Comparison of ENCODE assay signal across 8 mouse cellular contexts in the genomic region with DNA sequence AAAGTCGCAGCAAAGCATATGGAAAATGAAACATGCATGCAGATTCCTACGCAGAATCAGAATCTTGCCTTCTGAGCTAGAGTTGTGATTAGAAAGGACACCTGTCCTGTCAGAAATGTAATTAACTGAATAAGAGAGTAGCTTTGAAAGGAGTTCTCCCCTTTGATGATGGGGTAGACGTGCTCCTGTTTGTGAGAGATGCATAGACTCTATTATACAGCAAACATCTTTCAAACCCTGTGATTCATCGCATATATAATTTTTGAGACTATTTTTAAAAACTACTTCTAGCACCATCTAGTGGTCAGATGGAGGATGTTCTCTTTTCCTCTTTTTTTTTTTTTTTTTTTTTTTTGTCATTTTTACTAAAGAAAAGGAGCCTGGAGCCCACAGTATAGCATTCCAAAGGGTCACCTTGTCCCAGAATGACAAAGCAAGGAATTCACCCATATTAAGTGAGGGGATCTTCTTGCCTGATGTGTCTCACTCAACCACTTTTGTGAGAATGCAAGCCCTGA.
DNase-seq lines count a peak whose midpoint lies in the region; ATAC-seq lines count a peak whose summit lies in the region.

No protein-coding gene starts in this region.

- H3K4me3 ChIP-seq in limb, embryonic 11.5 days (ENCODE audit: low read depth, low read length), result no peak overlapping the region
- H3K4me3 ChIP-seq in limb, embryonic 10.5 days, result no peak overlapping the region

- H3K36me3 ChIP-seq in limb, embryonic 11.5 days (ENCODE audit: control insufficient read depth, insufficient read depth, low read length), result no peaks in the 10 kb centered on the region
- peaks cover 44% of the 10 kb centered on the region for H3K36me3 ChIP-seq in limb, embryonic 10.5 days

- WGBS in limb, embryonic 11.5 days, result 48% methylated on average over 4 of the region's 4 CpGs
- 41% methylated on average over 4 of the region's 4 CpGs for WGBS in limb, embryonic 10.5 days

- no peak for ATAC-seq in limb, embryonic 11.5 days (ENCODE audit: insufficient number of reproducible peaks, low FRiP score, low TSS enrichment, low read depth)
- ATAC-seq in granulocyte monocyte progenitor cell, adult 5-6 weeks (replicated peaks; ENCODE audit: poor library complexity, severe bottlenecking), result peak; percentile 50; the same call in 1 of the 2 replicates

- DNase-seq in cerebellum, adult 8-10 months, result peak; percentile 4
- no peak for DNase-seq in cerebellum, adult 11 months
- peak; percentile 21 for DNase-seq in limb, embryonic 11.5 days (ENCODE audit: low spot score)
- DNase-seq in limb, embryonic 10.5 days (ENCODE audit: low spot score), result no peak
- DNase-seq in retina, embryonic 14.5 days (ENCODE audit: low spot score), result peak; percentile 66
- no peak for DNase-seq in adrenal gland, postnatal 10 days
- no peak for DNase-seq in lung, postnatal 36 days

- no peak overlapping the region for H3K27ac ChIP-seq in limb, embryonic 11.5 days (replicated peaks; ENCODE audit: low read depth, low read length)
- H3K27ac ChIP-seq in limb, embryonic 10.5 days, result no peak overlapping the region

- H3K9me3 ChIP-seq in limb, embryonic 11.5 days (ENCODE audit: control insufficient read depth, low read length), result no peaks in the 10 kb centered on the region
- H3K9me3 ChIP-seq in limb, embryonic 10.5 days (replicated peaks), result no peaks in the 10 kb centered on the region

- H3K9ac ChIP-seq in limb, embryonic 11.5 days (ENCODE audit: low read length), result no peak overlapping the region

- H3K4me1 ChIP-seq in limb, embryonic 11.5 days (ENCODE audit: control insufficient read depth, insufficient read depth, low read length), result no peaks in the 10 kb centered on the region
- H3K4me1 ChIP-seq in limb, embryonic 10.5 days, result no peaks in the 10 kb centered on the region

- H3K27me3 ChIP-seq in limb, embryonic 11.5 days (ENCODE audit: control insufficient read depth, insufficient read depth, low read length), result no peaks in the 10 kb centered on the region
- no peaks in the 10 kb centered on the region for H3K27me3 ChIP-seq in limb, embryonic 10.5 days (ENCODE audit: low read depth, poor library complexity, severe bottlenecking)

- H3K4me2 ChIP-seq in limb, embryonic 11.5 days (ENCODE audit: low read depth, severe bottlenecking), result no peak overlapping the region

Comparison
In these comparisons a context has a peak if more than half of its experiments do, and no peak if none do; other contexts are left out.
1. DNase-seq: peak in cerebellum, adult 8-10 months (single experiment), limb, embryonic 11.5 days (single experiment) and retina, embryonic 14.5 days (single experiment); none in cerebellum, adult 11 months (single experiment), limb, embryonic 10.5 days (single experiment), adrenal gland, postnatal 10 days (single experiment) and lung, postnatal 36 days (single experiment).